Mouse (Mus musculus): ENCODE results near the gene Tial1.

Tial1 gene

DNA sequence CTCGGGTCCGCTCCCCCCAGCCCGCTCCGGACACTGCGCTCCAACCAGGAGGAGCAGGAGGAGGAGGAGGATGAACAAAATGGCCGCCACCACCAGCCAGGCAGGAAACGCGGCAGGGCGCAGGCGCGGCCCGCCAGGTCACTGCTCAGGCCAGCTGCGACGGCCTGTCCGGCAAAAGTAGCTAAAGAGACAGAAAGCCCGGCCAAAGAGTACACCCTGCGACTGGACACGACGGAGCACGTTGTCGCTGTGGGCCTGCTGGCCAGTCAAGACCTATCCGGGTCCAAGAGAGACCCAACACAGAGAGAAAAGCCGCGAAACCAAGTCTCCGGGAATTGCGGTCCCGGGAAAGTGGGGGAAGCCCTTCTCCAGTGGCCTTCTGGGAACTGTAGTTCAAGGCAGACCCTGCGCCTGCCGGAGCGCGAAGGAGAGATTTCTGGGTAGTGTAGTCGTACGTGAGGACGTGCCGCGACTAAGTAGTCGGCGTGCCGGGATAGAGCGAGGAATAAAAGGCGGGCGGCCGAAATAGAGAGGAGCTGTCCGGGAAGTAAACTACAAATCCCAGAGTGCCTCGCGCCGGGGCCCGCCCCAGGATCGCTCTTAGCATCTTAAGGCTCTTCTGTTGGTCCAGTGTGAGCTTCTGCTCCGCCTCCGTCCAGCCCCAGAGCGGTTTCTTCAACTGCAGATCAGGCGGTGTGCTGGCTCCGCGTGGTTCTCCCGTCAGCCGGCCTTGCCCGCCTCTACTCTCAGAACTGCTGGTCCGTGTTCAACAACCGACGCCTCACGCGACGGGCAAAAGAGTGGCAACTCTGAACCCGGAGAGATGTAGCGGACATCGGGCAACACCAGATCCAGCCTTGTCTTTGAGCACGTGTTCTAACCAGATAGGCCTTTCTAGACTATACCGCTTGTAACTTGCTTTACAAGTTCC, at the start of gene Tial1:
Tial1 (minus strand) TSS at position 433 of the 931 bp plus-strand sequence.
- DNase-seq, result peak; percentile 94

DNA sequence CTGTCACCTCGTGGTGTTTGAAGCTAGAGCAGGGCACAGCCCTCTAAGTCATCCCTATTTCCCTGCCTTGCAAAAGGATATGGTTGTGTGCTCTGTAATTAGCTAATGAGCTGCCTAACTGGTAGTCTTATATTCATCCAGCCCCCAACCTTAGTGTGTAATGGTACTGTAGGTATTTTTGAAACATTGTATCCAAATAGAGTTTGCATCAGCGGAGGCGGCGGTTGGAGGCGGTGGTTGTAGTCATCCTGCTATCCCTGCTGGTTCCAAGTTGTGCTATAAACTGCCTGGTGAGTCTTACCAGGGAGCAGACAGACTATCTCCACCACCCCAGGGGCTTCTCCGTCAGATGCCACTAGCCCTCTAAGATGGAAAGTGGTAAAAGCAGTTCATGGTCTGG, 42.6 kb upstream of the Tial1 start:
- no peak for DNase-seq

DNA sequence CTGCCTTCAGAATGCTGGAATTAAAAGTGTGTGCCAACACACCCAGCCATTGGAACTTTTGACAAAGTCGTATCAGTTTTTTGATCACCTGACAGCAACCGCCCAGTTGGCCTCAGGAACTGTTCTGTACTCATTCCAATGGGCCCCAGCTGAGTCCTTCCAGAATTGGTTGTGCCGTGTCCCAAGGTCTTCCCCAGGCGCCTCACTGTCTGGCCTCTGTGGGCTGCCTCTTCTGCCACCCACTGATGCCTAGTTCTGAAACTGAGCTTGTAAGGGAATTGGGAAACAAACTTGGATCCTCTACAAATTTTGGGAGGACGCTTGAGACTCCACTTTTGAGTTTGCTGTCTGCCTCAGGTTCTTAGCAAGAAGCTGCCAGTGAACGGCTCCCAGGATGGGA, 38.3 kb upstream of the Tial1 start:
- DNase-seq, result no peak

DNA sequence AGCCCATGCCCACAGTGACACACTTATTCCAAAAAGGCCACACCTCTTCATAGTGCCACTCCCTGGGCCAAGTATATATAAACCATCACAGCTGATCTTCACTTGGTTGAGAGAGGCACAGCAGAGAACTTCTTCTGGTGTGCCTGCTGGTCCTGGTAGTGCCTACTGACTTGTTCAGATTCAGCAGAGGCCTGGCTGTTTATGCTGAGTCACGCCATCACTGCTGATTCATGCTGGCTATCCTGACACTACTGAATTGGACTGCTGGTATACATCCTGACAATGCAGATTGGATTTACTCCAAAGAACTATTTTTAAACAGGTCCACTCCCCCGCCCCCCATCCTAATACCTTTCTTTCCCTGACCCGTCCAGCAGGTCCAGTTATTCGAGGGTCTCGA, 33.0 kb upstream of the Tial1 start:
- no peak for DNase-seq

- no peak for DNase-seq
Measured at GRCm38 (mm10) chr7:128488986-128489385, 27.5 kb upstream of the Tial1 start.

DNA sequence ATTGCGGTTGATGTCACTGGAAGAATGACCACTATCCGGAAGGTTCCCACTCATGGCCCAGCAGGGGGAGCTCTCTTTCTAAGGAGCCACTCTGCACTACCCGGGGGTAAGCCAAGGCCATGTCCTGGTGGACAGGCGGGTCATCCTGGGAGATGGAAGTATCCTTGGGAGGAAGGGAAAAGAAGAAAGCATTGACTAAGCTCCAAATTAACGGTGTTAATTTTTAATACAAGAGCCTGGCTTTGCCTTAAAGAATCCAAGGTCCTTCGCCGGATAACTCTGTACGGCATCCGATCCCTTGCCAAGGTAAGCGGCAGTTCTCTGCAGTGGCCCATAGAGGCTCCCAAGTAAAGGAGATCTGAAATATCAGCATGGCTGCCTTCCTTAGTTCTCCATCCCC, 12.8 kb upstream of the Tial1 start:
- peak; percentile 59 for DNase-seq

DNA sequence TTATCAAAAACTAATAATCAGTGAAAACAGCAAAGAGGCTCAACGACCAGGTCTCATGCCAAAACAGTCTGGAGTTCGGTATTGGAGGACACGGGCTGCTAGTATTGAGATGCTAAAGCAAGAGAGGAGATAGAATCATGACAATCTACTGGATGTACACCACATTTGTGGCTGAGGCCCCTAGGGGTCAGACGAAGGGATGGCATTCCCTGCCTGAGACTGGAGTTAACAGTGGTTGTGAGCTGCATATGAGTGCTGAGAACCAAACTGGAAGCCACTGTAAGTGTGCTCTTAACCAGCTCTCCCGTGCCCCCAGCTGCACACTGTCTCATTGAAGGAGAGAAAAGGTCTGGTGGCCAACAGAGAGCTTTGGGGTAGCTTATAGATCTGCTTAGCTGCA, 889 bp upstream of the Tial1 start:
- DNase-seq, result no peak

- DNase-seq, result no peak
Measured at GRCm38 (mm10) chr7:128460865-128461228, 670 bp downstream of the Tial1 start.

DNA sequence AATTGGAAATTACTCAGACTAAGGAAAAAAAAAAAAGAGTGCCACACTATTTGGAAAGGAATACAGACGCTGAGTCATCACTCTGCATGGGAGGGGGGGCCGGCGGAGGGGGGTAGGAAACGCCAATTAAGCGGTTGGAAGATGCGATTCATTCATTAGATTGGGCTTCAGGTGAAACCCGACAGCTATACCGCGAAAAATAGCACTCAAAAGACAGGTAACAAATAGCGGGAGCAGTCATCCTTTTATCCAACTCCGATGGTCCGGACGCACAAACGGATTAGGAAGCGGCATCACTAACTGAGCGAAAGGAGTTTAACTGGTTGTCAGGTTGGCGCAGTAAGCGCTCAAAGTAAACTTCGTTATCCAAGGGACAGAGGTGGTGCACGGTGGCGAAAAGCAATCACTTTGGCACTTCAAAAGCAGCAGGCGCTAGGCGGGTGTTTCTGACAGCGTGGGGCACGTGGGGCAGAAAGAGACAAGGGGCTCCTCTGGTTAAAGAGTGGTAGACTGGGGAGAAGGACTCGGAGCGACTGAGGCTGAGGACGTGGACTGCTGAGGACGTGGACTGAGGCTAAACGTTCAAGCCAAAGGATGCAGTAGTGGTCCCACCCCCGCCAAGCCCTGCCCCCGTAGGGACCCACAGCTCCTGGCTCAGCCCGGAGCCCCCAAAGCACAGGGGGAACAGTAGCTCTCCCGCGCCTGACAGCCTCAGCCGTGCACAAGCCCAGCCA, 1.2 kb downstream of the Tial1 start:
- DNase-seq, result peak; percentile 39

DNA sequence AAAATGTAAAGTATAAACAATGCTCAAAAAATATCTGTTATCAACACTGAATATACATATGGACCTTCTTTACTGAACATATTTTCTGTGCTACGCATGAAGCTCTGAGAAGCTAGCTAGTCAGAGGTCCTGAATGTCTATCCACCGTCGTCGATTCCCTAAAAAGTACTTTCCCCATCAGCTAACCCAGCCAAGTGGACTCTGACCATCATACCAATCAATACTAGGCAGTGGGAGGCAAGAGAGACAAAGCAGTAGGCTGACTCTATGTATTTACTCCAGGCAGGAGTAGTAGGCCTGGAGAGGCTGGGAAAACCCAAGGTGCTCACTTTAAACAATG, 1.8 kb downstream of the Tial1 start:
- no peak for DNase-seq

GRCm38 (mm10) chr7:128458011-128458410, 3.5 kb downstream of the Tial1 start:
- no peak for DNase-seq

DNA sequence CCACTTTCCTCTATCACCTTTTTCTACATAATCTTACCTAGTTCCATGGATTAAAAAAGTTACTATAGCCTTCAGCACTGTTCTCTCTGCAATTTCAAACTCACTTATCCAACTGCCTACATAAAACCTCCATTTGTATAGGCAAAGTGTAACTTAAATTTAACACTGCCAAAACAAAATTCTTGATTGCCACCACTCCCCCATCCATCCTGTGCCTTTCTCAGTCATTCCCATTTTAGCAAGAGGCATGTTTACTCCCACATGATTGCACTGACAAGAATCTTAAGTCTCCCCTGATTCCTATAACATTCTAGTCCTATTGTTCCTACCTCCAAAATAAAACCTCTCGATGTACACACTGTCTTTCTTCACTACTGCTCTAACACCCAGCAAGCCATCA, 8.8 kb downstream of the Tial1 start:
- DNase-seq, result no peak

DNA sequence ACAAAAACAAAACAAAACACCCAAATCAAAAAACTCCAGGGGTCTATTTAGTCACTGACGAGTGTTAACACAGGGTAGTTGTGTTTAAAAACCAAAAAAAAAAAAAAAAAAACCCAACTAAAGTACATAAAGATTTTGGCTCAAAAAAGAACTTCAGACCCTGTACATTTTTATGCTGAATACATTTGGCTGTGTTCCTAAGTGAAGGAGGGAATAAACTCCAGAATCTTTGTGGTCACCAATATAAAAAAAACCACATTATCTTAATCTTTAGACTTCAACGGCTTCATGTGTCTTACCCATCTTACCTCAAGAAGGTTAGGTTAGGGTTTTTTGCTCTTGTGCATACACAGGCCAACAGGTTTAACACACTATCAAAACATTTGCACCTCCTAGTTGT, 20.9 kb downstream of the Tial1 start:
- no peak for DNase-seq

GRCm38 (mm10) chr7:128439251-128439650, 22.3 kb downstream of the Tial1 start:
- no peak for DNase-seq

- DNase-seq, result no peak
Measured at GRCm38 (mm10) chr7:128438131-128438530, 23.4 kb downstream of the Tial1 start.

GRCm38 (mm10) chr7:128433213-128433612, 28.3 kb downstream of the Tial1 start:
- peak; percentile 41 for DNase-seq

DNA sequence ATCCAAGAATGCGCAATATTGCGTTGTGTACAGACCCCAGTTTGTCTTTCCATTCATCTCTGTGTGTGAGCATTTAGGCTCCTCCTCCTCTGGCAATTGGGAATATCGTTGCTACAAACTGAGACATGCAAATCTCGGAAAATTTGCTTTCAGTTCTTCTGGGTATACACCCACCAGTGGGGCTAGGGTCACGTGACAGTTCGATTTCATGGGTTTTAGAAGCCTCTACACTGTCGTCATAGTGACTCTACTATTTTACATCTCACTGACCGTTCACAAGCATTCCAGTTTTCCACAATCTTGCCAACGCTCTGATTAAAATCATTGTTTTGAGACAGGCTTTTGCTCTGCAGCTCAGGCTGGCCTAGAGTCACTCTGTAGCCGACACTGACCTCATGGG, 28.9 kb downstream of the Tial1 start:
- DNase-seq, result no peak

DNA sequence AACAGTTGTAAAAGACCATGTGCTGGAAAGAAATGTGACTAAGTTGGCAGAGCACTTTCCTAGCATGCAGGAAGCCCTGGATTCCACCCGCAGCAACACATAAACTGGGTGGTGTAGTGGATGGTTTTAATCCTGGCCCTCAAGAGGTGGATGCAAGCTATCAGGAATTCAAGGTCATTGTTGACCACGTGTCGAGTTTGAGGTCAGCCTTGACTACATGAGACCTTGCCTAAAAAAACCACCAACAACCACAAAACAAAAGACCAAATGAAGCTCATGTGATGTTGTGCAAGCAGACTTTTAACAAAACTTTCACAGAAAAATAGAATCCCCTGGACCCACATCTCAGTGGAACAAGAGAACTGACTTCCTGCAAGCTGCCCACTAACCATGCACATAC, 39.0 kb downstream of the Tial1 start:
- DNase-seq, result no peak

DNA sequence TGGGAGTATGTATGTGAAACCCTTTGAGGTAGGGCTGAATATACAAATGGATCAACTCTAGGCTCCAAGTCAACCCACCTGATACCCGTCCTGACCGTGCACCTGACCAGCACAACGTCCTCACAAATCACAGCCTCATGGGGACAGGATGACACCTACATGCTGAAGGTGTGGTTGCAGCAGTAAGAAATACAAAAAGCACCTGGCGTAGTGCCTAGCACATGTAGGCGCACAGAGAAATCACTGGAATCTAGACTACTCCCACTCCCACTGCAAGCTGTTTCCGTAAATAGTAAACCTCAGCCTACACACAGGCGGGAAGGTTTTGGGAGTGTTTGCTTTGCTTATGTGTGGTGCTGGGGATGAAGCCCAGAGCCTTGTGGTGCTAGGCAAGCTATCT, 39.8 kb downstream of the Tial1 start:
- DNase-seq, result no peak

- no peak for DNase-seq
Measured at GRCm38 (mm10) chr7:128419690-128420089, 41.8 kb downstream of the Tial1 start.

GRCm38 (mm10) chr7:128417930-128418779, 43.4 kb downstream of the Tial1 start, which contains the start of gene Rgs10:
Gene Rgs10 (minus strand): TSS chr7:128418758.
- DNase-seq, result peak; percentile 45

GRCm38 (mm10) chr7:128417226-128417929, 44.1 kb downstream of the Tial1 start:
- DNase-seq, result no peak

GRCm38 (mm10) chr7:128416664-128417063, 44.9 kb downstream of the Tial1 start:
- no peak for DNase-seq

All from right cerebral cortex, postnatal 4 days (tissue).